Mouse (Mus musculus) ovary, postnatal 14 days (tissue): ENCODE data around the gene Gpx2.
A peak's percentile ranks its signal among the peaks of the same experiment; 100 is the strongest.
"Not testable (repeated sequence)": the region's sequence is repeated elsewhere in the genome, so short reads cannot be mapped to it uniquely, and the experiment has no call there.

ENCODE experiments used
- DNase-seq: peaks from one replicate; pipeline ENCODE4 v3.0.0; 2022; ENCODE audit warnings: low spot score

Gpx2 gene

DNA sequence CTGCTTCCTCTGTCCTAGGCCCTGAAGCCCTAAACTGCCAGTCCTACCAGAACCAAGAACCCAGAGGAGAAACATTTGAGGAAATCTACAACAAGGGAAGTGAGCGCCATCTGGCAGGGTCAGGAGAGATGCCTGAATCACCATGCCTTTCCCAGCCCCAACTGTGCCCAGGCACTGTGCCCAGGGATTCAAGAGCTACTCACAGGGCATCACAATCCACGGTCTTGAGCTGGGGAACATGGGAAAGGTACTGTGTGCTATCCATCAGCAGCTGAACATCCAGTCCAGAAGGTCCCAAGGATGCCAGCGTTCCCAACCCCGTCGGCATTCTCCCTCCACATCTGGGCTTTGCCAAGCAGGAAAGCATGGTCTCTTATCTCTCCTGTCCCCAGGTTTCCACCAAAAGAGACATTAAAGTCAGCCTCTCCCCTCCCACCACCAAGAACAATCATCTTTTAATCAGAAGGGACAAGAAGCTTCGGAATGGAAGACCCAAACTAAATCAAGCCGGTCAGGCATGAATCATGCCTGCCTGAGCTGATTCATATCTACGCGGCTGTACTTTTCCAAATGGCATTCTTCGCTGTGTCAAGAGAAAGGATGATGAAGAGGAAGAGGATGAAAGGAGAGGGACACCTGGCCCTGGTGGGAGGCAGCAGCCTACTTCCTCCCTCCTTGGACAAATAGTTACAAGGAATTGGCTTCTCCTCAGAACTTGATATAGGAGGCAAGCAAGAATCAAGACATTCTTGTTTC is 9.9 kb upstream of the Gpx2 start:
- no peak for DNase-seq

DNA sequence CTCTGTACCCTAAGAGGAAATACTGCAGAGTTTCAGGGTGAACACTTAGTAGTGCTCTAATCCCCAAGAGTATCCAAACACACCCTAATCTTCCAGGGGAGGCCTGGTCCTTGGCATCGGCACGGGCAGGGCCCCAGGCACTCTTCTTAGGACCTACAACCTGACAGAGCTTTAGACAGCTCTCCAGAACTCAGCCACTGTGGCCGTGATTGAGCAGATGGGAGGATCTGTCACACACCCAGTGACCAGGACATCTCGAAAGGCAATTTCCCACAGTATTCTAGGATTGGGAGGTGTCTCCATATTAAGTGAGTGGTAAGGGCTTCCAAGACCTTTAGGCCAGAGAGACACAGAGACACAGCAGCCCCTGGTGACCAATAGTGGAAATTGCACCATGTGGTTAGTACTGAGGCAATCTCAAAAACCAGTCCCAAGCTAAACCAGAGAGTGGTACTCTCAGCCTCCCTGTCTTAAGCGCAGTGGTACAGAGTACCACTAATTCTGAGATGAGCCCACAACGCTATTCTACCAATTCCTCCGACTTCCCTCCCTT is 8.4 kb upstream of the Gpx2 start:
- DNase-seq = peak; percentile 46

DNA sequence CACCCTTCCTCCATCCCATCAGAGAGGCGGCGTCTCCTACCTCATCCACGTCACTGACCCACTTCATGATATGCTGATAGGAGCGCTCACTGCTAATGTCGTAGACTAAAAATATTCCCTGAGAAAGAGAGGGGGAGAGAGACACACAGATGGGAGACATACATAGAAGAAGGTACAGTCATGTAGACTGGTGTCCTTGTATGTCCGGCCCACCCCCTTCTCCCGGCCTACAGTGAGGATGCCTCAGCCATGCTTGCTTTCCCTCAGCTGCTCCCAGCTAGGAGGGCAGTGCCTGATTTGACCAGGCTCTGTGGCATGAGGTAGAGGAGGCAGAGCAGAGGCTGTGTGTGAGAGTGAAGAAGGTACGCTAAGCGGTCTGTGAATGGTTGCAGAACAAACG is 7.7 kb upstream of the Gpx2 start:
- DNase-seq = no peak

DNA sequence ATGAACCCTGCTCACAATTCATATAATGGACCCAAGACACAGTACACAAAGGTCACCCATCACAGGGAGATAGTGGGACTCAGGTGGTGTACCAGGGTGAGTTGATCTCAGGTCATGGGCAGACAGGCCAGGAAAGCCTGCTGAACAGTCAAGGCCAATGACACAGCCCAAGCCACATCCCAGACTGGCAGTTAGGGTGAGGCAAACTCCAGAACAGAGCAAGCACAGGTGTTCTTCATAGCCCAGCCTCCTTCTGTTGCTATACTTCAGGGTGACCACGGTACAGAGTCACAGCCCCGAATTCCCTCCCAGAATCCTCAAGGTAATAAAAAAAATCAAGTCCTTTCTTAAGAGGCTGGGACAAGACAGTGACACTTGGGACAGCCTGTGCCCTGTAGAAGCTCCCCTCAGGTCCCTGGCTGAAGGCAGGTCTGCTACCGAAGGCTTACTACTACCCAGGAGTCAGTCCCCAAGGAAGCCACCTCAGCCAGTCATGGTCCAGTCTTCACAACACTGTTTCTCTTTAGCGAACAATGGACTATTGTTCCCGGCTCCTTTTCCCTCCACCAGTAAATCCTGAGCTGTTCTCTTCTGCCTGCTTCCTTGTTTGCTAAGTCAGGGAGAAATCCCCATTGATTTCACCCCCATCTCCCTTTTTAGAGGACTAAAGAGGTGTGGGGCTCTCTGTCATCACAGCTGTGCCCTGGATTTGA is 2.8 kb upstream of the Gpx2 start:
- no peak for DNase-seq

DNA sequence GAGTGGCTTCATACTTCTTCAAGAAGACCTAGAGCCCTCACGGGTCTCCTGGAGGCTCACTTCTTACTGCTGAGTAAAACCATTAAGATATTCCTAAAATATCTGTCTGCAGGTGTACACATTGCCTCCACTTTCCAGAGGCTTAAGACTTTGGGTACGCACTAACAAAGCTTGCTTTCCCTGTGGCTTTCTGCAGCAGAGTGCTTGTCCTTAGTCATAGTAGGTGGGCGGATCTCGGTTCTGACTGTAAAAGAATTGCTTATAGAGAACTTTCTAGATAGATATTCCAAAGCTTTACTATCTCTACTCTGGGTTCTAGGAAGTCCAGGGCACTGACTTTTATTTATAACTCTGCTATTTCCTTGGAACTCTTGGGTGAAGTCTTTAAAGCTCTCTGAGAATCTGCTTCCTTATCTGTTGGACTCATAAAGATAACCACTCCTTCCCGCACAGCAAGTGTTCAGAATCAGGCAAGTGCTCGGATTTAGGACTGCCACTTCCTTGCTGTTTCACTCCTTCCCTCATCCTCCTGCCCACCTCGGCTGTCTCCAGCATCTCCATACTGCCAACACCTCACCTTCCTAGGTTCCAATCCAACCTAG is 1.7 kb upstream of the Gpx2 start:
- DNase-seq = no peak

DNA sequence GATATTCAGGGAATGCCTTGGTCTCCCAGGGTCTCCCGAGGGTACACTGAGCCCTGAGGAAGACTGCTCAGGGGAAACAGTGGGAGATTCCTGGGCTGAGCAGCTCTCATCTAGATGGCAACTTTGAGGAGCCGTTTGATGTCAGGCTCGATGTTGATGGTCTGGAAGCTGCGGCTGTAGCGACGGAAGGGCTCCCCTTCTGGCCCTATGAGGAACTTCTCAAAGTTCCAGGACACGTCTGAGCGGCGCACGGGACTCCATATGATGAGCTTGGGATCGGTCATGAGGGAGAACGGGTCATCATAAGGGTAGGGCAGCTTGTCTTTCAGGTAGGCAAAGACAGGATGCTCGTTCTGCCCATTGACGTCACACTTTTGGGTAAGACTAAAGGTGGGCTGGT is 2.8 kb downstream of the Gpx2 start:
- DNase-seq = not testable (repeated sequence)

DNA sequence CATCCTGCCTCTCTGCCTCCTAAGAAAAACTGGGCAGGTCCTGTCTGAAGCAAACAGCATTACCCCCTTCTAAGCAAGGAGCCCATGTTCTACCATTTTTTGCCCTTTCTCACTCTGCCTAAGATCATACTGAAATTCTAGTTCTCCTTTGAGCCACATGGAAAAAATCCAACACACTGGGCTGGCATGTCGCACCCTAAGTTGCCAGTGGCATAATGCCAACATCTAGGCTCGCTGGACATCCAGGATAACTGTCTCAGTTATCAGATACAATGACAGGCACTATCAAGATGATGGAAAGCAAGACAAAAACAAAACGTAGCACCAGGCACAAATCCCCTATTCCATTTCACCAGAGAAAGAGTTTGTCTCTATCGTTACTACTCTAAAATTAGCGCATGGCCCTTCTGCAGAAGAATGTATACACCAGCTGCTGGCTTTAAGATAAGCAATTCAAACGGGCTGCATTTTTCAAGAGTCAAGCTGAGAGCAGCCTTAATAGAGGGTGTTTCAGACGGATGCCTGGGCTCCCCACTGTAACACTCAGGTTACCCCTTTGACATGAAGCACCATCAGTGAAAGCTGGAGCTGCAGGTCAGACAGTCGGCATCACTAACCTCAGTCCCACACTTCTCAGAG is 4.8 kb downstream of the Gpx2 start:
- no peak for DNase-seq

DNA sequence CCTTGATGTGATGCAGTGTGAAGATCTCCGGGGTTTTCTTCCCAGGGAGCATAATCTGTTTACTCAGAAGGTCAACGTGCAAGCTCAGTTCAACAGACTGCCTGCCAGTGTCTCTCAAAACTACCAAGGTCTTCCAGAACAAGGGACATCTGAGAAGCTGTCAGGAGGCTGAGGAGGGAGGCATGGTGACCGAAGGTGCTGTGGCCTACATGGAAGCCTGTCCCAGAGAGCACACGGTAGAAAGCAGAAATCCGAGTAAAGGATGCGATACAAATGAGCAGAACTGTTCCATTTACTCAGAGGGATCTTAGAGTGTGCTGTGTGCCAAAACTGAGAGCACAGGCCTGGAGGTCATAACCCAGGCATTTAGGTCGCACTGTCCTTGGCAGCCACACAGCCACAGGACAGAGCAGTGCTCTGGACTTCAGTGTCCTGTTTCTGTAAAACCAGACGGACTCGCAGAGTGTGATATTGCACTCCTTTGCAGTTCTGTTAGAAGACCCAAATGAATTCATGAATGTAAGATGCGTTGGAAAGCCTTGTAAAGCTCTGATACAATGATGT is 11.2 kb downstream of the Gpx2 start:
- no peak for DNase-seq

DNA sequence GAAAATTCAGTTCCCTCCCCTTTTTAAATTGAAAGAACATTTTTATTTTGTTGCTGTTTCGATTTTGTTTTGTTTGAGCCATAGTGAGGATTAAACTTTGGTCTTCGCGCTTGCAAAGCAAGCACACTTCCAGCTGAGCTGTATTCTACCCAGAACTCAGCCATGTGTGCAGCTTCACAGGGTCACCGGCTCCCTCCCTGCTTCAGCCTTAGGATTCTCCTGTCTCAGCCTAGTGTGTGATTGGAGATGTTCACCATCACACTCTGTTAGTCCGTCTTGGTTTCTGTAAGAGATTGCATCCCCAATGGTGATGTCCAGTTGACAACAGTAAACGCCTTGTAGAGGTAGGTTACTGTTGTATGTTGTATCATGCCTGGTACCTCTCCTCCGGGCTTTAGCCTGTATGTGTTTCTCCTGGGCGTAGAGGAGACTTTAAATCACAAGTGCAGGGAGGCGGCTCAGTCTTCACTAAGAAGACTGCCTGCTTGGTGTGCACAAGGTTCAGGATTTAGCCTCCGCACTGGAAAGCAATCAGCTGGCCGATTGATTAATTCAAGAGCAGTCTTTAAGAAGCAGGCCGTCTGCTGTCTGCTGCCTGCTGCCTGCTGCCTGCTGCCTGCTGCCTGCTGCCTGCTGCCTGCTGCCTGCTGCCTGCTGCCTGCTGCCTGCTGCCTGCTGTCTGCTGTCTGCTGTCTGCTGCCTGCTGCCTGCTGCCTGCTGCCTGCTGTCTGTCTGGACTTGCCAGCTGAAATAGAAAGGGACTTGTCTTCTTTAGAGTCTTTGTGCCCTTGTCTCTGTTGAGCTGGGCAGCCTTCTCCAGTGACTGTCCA is 14.5 kb downstream of the Gpx2 start:
- no peak for DNase-seq

DNA sequence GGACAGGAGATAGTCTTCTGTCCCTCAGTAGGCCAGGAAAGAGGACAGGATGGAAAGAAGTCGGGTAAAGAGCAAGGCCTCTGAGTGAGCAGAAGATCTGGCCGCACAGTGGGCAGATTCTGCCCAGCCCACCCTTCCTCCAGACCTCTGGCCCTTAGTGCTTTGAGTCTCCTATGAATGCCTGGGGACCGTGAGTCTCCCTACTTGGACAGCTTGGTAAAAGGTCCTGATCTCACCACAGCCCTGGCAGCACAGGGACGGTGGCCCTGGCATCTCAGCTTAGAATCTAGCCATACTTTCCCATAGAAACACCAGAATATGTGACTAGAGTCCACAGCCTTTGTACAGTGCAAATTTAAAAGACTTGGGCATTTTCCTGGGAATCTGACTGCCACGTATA is 15.4 kb downstream of the Gpx2 start:
- DNase-seq = no peak

DNA sequence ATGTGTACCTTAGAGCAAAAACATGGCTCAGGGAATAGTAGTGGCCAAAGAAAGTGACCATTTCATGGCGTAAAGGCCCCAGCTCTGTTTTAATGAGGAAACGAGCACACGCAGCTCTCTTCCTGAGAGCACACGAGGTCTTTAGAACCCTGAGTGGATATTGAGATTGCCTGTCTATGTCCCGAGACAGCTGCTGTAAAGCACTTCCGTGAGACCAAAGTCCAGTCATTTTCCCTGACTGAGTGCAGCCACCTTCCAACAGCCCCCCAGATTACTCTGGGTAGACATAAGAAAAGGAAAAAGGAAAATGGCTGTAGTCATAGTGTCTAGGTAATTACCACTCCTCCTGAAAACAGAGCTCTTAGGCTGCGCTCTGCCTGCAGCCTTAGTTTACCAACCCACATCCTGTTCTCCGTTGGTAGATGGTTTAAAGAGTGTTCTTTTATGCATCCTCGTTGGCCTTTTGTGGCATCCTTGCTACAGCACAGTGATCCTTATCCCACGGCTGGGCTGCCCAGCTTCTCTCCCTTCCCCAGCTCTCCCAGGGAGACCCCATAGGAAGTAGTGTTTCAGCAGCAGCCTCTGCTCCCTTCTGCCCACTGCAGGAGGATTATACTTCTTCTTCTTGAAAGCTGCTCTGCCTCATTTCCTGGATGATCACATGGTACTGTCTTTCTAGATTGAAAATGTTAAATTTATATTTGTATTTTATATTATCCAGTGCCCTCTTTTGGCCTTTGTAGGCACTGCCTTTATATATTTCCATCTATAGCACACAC is 16.9 kb downstream of the Gpx2 start:
- no peak for DNase-seq

DNA sequence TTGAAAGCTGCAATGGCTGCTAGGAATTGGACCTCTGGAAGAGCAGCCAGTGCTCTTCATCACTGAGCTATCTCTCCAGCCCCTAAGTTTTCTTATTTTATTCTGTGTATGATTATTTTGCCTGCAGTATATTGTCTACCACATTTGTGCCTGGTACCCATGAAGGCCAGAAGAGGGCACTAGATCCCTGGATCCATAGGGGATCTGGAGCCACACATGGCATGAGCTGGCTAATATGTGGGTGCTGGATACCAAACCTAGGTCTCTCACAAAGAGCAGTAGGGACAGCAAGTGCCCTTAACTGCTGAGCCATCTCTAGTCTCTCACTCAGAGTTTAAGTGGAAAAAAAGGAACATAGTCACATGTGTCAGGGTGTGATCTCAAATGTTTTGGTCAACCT is 17.5 kb downstream of the Gpx2 start:
- DNase-seq = no peak

DNA sequence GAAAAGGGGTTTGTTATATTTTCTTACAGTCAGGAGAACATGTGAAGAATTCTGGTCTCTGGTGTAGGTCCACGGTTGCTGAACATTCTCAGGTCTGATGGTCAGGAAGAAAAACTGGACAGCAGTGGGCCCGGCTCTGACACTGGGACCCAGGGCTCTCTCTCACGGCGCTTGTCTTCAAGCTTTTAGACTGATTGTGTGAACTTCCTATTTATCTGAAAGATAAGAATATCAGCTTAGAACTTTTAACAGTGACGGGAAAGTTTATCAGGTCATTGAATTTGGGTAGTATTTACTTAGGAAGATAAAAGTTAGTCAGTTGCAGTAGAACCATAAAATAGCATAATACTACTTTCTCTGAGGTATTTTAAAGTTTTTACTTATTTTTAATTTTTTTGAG is 18.5 kb downstream of the Gpx2 start:
- DNase-seq = no peak

DNA sequence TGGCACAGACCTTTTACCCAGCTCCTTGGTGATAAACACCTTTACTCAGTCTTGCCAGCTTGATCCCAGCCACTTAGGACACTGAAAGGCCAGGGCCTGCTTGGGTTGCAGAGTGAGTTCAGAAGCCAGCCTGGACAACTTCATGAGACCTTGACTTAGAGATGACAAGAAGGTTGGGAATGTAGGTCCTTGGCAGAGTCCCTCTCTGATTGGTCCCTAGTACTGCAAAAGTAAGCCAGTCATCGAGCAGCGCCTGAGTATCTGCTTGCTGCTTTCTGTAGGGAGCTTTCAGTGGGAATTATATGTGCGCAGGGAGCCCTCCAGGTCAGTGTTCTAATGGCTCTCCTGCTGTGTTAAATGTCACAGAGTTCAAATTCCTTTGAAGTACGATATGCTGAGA is 20.2 kb downstream of the Gpx2 start:
- DNase-seq = no peak

DNA sequence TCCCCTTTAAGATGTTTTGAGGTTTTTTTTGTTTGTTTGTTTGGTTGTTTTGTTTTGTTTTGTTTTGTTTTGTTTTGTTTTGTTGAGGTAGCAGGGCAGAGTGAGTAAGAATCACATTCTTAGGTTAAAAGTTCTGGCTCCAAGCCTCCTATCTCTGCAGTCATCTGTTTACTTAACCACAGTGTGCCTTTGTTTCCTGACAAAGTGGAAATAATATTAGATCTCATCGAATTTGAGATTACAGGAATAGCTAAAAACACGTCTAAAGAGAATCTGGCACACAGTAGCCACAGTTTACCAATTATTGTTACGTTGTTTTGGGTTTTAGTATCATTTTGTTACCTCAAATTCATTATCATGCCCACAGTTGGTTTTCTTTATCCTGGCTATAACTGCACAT is 20.7 kb downstream of the Gpx2 start:
- DNase-seq = no peak

DNA sequence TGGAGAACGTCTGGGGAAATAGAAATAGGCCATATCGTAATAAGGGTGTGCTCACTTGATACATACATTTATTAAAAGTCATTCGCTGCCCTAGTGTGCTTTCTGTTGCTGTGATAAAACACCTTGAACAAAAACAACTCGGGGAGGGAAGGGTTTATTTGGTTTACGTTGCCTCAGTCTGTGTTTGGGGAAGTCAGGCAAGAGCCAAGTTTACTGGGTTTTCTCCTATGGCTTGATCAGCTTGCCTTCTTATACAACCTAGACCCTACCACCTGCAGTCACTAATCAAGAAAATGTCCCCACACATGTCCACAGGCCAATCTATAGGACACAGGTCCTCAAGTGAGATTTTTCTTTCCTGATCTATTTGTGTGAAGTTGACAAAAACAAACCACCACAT is 23.8 kb downstream of the Gpx2 start:
- no peak for DNase-seq

DNA sequence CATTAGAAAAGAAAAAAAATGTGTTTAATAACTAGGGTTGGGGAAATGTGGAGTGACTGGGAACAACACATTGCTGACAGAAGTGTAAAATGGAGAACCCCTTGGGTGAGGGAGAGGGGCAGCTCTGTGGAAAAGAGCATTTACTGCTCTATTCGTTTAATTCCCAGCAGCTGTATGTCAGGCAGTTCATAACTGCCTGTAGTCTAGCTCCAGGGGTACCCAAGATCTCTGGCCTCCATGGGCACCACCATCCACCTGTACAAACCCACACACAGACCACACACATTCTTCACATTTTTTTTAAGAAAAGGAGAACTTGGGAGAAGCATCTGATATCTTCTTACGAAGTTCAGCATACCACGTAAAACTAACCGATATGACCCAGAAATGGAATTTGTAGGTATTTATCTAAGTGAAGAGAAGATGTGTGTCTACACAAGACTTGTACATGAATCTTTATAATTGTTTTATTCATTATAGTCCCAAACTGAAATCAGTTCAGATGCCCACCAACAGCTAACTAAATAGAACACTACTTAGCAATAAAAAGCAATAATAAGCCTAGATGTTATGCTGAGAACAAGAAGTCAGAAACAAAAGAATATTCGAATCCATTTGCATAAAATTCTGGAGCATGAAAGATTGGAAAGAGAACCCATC is 24.4 kb downstream of the Gpx2 start:
- no peak for DNase-seq

DNA sequence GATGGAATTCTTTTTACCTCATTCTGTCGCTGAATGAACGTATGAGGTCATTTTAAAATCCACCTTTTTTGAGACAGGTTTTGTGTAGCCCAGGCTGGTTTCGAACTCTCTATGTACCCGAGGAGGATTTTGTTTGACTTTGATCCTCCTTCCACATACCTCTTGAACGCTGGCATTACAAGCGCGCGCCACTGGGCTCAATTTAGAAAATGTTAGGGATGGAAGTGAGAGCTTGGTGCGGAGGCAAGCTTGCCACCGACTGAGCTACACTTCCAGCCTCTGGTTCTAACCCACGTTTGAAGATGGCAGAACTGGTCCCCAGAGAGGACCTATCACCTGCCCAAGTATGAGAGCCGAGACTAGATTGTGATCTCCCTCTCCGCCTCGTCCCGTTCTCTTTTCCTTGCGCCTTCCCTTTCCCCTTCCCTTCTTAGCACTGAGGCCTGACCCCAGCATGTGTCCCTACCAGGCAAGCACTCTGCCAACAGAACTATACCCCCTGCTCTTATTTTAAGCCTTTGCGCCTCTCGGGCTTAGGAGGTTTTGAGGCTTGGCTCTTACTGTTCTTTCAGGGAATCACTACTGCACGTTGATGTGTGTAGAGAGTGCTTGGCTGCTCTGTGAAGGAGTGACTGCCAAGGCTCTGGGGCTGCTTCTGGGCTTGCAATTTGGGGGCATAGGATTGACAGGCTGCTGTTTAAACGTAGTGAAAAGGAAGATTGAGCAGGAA is 29.3 kb downstream of the Gpx2 start:
- DNase-seq = no peak

DNA sequence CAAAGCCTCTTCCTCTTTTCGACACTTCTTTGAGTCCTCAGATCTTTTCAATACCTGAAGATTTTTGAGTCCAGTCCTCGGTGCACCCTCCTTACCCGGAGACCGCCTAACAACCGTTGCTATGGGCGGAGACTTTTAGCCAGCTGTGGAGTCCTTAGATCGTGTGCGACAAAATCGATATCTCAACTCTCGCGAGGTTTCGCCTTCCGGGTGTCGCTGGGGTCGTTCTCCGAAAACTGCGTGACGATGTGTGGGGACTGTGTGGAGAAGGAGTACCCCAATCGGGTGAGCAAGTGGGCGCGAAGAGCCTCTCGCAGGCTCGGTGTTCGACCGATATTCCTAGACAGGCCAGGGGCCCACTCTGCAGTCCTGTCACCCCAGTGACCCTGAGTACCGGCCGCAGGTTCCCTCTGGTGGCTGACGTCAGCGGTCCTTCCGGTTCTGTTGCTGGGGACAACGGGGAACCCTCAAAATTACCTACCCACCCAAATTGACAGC is 30.0 kb downstream of the Gpx2 start, which contains the start of the genes Churc1 and Fntb:
Gene Churc1, plus strand, starts transcription at position 185 of the 498 bp plus-strand sequence.
Gene Fntb, plus strand, starts transcription at position 236 of the 498 bp plus-strand sequence.
- peak; percentile 81 for DNase-seq
